Mouse (Mus musculus): ENCODE data around the gene Mrpl50. TPM values are rescaled to one million over a fixed set of nuclear protein-coding genes. Genes with fewer than 3 reads are reported as not detected.

Gene Mrpl50
- 61.2 and 68.9 TPM in 2 replicates for total RNA-seq (2014; fragmentation: Nextera tagmentation)
- total RNA-seq (2017): 52.4 and 72.4 TPM in 2 replicates

DNA sequence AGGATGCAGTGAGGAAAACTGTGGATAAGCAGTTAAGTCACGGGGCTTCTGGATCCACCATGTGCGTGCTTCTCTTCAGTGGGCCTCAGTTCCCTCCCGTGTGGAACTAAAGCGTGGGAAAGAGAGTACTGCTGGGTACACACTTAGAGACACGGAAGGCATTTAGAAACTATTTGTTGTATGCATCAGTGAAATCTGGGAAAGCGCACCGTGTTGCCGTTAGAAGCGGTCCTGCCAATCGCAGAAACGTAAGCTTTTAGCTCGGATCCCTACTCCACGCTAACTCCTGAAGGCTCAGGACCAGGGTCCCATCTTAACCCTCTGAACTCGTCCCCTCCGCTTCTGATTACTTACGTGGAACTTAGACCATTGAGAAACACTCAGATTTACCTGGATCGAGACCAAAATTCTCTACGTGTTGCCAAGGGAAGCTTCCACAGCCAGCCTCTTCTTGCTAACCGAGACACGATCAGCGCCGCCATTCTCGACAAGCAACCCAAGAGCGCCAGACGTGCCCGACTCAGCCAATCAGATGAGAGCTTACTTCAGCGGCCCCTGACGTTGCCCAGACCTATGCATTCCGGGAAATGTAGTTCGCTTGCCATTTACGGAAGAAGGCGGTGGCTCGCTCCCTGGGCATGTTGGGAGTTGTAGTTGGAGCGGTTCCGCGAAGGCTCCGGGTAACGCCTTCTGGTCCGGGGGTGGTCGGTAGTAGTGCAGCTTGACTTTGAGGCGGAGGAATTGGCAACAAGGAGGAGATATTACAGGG, at the start of gene Mrpl50, which contains the start of gene Zfp189:
TSS of gene Mrpl50 (minus strand) at position 522 of the 769 bp plus-strand sequence.
TSS of gene Zfp189 (plus strand) at position 605 of the 769 bp plus-strand sequence.
- ATAC-seq (replicated peaks; ENCODE audit: low FRiP score, low TSS enrichment, poor library complexity, severe bottlenecking): peak; percentile 98

DNA sequence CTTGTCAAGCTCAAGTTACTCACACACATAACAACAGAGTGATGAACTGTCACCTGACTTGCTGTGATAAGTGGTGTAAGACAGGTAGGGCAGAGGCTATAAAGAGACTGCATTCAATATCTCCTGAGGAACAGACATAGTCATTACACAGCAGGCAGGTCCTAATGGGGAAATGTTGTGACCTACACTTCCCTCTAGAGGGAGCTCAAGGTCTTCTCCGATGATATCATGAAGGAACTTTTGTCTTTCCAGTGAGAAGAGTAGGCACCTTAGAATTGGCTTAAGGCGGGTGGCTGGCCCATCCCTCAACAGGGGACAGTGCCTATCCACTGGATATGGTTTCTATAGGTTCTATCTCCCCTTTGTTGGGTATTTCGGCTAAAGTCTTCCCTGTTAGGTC, 46.7 kb upstream of the Mrpl50 start:
- peak; percentile 100 for ATAC-seq (replicated peaks; ENCODE audit: low FRiP score, low TSS enrichment, poor library complexity, severe bottlenecking)

DNA sequence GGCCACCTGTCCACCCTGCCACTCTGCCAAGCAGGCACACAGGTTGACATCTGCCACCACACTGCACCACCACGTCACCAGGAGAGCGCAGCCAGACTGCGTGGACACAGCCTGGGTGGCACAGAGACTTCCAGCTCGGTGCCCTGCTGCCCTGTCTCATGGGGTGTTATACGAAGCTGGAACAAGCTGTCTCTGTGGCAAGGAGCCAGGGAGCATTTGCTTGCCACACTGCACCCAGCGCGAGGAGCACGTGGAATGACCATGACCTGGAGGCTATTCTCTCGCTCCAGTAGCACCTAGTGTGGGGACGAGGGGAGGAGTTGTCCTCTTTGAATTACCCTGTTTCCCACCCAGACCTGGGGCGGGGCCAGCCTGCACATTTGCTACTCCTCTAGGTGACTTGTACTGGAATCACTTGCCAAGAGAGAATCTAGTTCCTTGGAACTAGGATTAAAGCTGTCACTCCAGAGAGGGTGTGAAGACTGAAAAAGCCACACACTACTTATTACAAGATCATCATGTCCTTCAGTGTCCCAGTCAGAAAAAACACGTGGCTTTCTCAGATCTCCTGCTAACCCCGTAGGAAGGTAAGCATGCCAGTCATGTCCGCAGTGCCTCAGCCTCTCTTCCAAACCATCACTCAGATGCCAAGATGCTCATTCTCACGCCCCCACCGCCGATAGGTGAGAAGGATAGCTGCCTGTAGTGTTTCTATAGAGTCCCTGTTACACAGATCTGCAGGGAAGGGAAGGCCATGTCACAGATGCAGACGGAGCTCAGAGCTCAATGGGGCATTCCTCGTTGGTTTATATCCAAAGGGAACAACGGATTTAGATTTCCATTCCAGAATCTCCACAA, 39.3 kb upstream of the Mrpl50 start:
- no peak for ATAC-seq (replicated peaks; ENCODE audit: low FRiP score, low TSS enrichment, poor library complexity, severe bottlenecking)

DNA sequence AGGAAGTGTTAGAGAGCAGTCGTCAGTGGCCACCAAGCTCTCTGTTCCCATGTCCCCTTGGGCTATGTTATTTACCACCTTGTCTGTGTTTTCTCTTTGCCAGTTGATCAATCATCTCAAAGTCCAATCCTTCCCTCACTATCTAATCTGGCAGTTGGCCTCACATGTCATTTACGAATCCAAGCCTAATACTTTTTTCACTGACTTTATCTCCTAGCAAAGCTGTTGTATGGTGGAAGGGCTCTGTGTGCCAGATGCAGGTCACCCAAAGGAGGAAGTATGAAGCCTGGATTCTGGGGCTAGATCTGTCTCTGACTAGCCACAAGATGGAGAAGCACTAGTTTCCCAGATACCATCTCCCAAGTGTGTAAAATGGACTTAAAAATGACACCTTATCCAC, 37.3 kb upstream of the Mrpl50 start:
- ATAC-seq (replicated peaks; ENCODE audit: low FRiP score, low TSS enrichment, poor library complexity, severe bottlenecking): no peak

DNA sequence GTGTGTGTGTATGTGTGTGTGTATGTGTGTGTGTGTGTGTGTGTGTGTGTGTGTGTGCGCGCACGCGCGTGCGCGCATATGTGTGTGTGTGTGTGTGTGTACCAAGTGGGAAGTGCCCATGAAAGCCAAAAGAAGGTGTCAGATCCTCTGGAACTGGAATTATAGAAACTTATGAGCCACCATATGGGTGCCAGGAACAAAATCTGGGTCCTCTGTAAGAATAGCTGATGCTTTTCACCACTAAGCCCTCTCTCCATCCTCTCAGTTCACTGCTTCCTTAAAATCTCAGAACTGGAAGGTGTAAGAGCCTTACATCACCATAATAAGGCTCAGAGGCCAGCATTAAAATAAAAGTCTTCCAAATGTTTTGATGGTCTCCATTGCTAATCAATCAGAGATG, 36.5 kb upstream of the Mrpl50 start:
- ATAC-seq (replicated peaks; ENCODE audit: low FRiP score, low TSS enrichment, poor library complexity, severe bottlenecking): no peak

DNA sequence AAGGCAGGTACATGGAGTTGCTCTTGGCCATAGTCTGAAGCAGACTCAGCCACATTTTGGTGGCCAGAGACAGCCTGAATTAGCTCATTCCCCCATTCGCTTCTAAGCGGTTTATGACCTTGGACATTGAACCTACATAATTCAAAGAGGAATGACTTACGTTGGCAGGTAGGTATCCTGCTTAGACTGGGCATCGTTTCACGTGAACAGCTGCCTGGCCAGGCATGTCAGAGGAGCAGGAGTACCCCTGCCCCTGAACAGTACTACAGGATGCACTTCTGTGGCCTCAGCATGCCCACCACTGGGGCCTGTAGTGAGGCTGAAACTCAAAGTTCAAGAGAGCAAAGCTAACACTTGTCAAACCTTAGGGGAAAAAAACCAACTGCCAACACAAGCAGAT, 32.5 kb upstream of the Mrpl50 start:
- ATAC-seq (replicated peaks; ENCODE audit: low FRiP score, low TSS enrichment, poor library complexity, severe bottlenecking): no peak

DNA sequence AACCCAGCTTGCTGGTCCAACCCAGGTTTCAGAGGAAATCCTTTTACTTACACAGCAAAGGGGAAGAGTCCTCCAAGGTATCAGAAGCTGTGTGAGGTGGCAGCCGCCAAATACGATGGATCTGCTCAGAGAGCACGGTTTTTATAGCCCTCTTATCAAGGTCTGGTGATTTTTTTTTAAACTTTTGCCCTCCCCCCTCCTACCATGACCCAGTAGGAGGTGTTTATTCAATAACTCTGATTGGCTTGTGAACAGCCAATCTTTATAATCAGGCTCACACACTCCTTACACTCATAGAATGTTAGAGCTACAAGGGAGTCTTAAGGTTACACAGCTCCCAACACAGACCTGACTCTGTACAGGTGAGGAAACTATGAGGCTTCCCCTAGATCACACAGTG, 28.5 kb upstream of the Mrpl50 start, which contains the start of gene Aldob:
TSS of gene Aldob (minus strand) at position 164 of the 400 bp plus-strand sequence.
- no peak for ATAC-seq (replicated peaks; ENCODE audit: low FRiP score, low TSS enrichment, poor library complexity, severe bottlenecking)

DNA sequence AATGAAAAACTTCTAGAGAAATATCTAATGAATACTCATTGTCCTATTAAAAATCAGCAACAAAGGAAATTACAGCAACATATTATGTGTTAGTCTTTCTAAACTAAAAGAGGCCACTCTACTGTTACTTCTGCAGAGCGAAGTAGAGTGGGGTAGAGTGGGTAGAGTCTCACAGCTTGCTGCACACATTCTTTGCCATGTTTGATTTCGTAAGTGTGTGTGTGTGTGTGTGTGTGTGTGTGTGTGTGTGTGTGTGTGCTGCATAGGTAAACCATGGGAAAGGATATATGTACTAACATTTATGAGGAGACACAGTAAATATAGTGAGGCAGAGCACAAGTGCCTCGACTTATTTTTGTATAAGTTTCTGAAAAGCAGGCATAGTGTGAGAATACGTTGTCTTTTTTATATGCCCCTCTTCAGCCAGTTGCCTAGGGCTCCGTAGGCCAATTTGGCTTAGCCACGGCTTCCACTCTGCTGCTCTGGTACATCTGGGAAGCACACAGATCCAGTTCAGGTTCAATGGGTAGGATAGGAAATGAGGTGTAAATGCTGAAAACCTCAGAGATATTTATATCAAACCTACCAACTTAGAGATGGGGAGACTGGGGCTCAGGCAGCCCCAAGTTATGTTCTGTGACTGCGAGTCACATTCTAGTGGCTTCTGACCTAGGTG, 26.8 kb upstream of the Mrpl50 start:
- no peak for ATAC-seq (replicated peaks; ENCODE audit: low FRiP score, low TSS enrichment, poor library complexity, severe bottlenecking)

DNA sequence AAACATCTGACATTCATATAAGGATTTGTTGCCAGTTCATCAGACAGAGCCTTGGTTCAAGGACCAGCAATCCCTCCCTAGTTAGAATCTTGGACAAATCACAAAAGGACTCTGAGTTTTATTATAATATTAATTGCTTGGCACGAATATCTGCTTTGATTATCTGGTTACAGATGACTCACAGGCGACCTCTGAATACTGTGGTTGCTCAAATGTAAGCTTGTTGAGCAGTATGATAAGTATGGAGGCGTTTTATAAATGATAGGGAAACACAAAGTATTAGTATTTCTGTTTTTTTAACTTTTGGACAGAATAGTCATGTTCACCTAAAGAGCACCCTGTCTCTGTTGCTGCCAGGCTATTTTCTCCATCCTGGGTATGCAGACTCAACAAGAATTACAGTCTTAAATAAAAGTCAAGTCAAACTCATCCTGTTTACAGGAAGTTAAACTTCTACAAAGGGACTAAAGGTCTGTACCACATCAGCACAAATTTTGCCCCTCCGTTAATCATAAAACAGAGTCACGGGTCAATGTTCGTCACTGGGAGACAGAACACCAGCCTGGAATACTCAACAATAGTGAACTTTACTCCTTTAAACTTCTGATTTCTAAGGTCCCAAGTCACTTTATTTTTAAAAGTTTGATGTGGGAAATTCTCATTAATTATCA, 26.1 kb upstream of the Mrpl50 start:
- ATAC-seq (replicated peaks; ENCODE audit: low FRiP score, low TSS enrichment, poor library complexity, severe bottlenecking): no peak

DNA sequence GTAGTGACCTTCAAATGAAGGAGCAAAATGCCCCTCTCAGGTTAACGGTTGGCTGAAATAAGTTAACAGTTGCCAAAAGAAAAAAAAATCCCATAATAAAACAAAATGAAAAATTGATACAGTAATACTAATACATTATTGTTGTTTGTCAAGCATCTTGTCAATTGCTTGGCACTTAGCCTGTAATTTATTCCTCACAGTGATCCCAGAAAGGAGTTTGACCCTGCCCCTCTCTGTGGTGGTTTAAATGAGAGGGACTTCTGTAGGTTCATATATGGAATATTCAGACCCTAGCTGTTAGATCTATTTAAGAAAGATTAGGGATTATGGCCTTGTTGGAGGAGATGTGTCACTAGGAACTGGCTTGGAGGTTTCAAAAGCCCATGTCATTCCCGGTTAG, 25.1 kb upstream of the Mrpl50 start:
- ATAC-seq (replicated peaks; ENCODE audit: low FRiP score, low TSS enrichment, poor library complexity, severe bottlenecking): no peak

DNA sequence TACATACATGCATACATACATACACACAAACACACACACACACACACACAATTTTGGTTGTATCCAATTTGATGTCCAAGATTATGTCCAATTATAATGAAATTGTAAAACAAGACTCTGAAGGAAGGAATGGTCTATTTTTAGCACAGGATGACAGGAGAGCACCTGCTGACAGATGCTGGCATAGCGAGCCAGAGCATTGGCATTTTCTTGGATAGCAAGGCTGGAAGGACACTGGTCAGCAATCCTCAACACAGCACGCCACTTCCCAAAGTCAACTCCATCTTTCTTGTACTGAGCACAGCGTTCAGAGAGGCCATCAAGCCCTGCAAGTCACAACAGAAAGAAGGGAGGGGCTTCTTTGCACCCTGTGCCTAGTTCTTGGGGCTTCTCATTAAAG, 20.1 kb upstream of the Mrpl50 start:
- no peak for ATAC-seq (replicated peaks; ENCODE audit: low FRiP score, low TSS enrichment, poor library complexity, severe bottlenecking)

DNA sequence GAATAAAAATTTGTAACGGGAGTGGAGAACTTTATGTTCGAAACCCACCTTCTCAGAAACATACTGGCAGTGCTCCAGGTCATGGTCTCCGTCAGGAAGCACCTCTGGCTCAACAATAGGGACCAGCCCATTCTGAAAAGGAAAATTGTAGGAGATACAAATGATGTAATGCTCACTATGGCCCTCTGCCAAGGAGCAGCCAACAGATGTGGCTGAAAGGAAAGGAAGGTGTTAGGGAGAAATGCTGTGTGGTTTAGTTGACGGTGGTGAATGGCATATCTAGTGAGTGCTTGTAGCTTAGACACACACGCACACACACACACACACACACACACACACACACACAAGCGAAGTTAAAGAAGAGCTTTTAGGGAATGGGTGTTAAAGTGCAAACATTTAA, 18.8 kb upstream of the Mrpl50 start:
- ATAC-seq (replicated peaks; ENCODE audit: low FRiP score, low TSS enrichment, poor library complexity, severe bottlenecking): no peak

DNA sequence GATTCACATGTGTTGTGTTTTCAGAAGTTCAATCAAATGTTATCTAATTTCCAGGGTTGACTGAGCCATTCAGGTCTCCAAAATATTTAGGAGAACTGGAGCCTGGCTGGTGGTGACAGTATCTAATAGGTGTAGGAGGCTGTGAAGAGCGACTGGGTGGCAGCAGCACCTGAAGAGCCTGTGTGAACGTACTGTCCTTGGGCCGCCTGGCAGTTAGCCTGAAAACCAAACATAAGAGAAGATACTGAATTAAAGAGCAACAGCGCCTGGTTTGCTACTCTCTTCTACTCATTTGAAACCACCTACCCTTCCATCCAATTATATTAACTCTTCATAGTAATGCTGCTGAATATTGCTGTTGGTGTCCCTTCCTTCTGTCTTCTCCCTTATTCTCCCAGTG, 15.8 kb upstream of the Mrpl50 start:
- no peak for ATAC-seq (replicated peaks; ENCODE audit: low FRiP score, low TSS enrichment, poor library complexity, severe bottlenecking)

DNA sequence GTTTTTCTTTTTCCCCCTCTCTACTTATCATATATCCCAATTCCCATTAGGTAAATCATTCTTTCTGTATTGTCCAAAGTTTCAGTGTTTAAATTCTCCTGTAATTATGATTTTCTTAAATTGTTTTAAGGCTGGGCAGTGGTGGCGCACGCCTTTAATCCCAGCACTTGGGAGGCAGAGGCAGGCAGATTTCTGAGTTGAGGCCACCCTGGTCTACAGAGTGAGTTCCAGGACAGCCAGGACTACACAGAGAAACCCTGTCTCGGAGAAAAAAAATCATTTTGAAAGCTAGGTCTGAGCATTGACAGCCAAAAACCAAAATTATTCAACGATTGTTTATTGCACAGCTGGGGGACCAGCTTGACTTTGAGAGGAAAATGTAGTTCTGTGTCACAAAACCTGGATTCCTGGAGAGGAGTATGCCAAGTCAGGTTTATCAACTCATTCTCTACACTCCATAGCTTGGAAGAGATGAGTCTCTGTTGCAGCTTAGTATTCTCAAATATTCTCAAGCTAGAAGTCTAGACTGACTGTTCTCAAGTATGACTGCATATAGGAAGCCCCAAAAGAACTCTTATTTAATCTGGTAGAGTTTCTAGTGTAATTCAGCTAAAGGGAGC, 14.9 kb upstream of the Mrpl50 start:
- ATAC-seq (replicated peaks; ENCODE audit: low FRiP score, low TSS enrichment, poor library complexity, severe bottlenecking): no peak

DNA sequence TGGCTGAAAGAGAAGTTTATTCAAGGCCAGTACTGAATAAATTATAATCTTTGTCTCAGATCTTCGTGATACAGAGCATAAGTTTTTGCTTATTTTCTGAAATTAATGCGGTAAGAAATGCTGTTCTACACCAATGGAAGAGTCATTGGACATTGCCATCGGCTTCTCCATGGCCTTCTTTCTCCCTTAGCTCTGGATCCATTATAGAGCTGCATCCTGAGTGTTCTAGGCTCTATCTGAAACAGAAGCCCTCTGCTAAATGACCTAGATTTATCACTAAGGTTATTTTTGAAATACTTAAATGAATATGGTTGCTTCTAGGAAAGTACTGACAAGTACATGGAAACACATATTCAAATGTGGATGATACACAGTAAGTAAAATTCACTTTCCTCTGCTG, 14.1 kb upstream of the Mrpl50 start:
- ATAC-seq (replicated peaks; ENCODE audit: low FRiP score, low TSS enrichment, poor library complexity, severe bottlenecking): no peak

DNA sequence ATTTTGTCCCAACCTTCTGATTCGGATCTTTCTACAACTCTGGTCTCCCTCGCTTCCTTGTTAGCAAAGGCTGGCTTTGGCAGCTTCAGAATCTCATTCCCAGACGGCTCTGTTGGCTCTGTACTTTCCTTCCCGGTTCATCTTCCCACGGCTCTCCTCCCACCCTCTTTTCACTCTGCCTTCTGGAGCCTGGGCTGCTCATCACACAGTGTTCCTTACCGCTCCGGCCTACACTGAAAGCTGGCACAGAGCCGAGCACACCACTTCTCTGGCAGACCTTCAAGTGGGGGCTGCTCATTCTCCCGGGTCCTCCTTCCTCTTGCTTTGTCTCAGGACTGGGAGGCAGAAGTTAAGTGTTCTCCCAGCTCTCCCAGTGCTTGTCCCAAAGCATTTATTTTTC, 1.7 kb upstream of the Mrpl50 start:
- no peak for ATAC-seq (replicated peaks; ENCODE audit: low FRiP score, low TSS enrichment, poor library complexity, severe bottlenecking)

DNA sequence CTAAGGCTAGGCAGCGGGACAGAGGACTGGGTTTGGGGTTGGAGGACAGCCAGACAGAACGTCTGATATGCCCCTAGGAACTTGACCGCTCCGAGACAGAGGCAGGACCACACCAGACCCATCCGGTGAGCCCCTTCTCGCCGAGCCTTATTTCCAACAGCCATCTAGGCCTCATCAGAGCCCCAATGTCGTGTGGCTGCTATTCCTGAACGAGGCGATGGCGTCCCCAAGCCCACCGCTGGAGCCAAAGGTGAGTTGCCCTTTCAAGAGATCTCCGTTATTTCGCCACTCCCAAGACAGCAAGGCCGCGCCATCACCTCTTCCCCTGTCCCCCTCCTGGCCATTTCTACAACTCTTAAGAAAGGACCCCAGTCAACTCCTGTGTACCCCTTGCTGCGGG, 453 bp upstream of the Mrpl50 start:
- peak; percentile 53 for ATAC-seq (replicated peaks; ENCODE audit: low FRiP score, low TSS enrichment, poor library complexity, severe bottlenecking)

DNA sequence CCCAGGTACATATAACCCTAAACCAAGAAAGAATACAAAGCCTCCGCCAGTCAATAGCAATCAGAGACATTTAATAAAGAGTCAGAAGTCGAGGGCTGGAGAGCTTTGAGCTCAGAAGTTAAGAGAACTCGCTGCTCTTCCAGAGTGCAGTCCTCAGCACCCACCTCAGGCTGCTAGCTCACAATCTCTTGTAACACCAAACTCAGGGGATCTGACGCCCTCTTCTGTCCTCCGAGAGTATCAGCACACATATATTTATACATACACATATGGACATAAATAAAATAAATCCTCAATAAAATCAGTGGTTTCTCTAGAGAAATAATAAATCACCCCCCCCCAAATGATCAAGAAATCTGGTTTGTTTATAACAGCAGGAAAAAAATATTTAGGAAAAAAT, 1.4 kb downstream of the Mrpl50 start:
- peak; percentile 43 for ATAC-seq (replicated peaks; ENCODE audit: low FRiP score, low TSS enrichment, poor library complexity, severe bottlenecking)

DNA sequence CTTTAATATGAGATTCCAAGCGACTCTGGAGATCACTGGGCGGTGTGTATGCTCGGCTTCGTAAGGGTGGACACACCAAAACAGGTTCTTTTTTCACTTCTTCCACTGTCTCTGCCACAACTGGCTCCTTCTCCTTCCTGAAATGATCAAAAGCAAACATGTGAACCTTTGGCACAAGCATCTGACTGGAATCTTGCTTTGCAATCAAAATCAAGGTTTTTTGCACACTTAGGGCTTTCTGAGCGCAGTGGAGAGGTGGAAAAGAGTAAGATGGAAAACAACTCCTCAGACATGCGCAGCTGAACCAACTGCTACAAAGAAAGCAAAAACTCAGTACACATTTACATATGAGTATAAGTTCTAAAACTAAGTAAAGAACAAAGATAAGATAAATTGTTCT, 6.5 kb downstream of the Mrpl50 start:
- ATAC-seq (replicated peaks; ENCODE audit: low FRiP score, low TSS enrichment, poor library complexity, severe bottlenecking): no peak
